Comparison of ENCODE assay signal across 9 mouse cellular contexts in the genomic region with DNA sequence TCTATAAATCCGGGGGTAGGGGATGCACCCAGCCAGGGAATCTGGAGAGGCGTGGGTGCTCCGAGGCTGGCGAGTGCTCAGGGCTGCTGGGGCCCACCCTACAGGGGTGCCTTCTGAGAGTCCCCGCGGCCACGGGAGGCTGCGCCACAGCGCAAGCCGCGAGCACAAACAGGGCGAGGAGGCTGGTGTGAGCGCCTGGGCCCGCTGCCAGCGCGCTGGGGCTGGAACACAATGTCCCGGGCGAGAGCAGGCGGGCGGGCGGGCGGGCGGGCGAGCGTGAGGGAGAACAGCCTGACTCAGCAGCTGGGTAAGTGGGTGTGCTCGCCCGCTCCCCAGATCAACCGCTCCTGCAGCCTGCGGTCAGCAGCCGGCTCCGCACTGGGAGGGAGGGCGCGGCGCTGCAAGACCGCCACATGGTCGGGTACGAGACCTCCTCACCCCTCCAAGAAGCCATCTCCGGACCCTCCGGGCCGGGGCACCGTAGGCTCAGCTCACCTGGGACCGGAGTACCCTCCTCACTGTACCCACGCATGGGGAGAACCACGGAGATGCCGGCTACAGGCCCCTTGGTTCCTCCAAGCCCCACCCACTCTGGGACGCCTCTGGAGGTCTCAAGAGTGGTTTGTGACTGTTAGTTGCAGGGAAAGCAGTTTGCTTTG. TPM values are rescaled to one million over a fixed set of nuclear protein-coding genes. Genes with fewer than 3 reads are reported as not detected.
DNase-seq lines count a peak whose midpoint lies in the region; ATAC-seq and TF ChIP-seq lines count a peak whose summit lies in the region.
"Had no signal": no experiment of that assay in that cellular context is flagged by ENCODE, and none has a peak within 500 bp of the region (broad histone marks: within the 10 kb centered on the region; RNA-seq: fewer than 3 reads in every experiment).

No protein-coding gene starts in this region.

- no peaks in the 10 kb centered on the region for H3K36me3 ChIP-seq in ES-Bruce4 (ENCODE audit: control insufficient read depth, insufficient read depth, low read length, poor library complexity, severe bottlenecking)
- H3K36me3 ChIP-seq in forebrain, embryonic 15.5 days: no peaks in the 10 kb centered on the region
- H3K36me3 ChIP-seq in lung, embryonic 15.5 days: no peaks in the 10 kb centered on the region

- WGBS in forebrain, embryonic 15.5 days: under 1% methylated on average over 46 of the region's 46 CpGs
- under 1% methylated on average over 32 of the region's 46 CpGs for WGBS in lung, embryonic 15.5 days

- peak; percentile 57 for ATAC-seq in forebrain, embryonic 15.5 days (replicated peaks)
- peak; percentile 55 to 56 for ATAC-seq in hematopoietic stem cell, adult 5-6 weeks (replicated peaks in 1 of 2; ENCODE audit: insufficient read depth in 1 of 2, low FRiP score in 2 of 2, low TSS enrichment in 1 of 2, low read depth in 1 of 2, poor library complexity in 2 of 2, severe bottlenecking in 2 of 2)
- peak; percentile 85 for ATAC-seq in lung, embryonic 15.5 days (ENCODE audit: borderline replicate concordance, extremely low read depth, low FRiP score, low TSS enrichment)

- TF ChIP-seq POLR2A in ES-Bruce4 (IDR thresholded peaks at IDR 0.05; ENCODE audit: insufficient read depth, low read length): no peak

- H3K27ac ChIP-seq in ES-Bruce4 (ENCODE audit: insufficient read depth, low read length): no peak overlapping the region
- H3K27ac ChIP-seq in brown adipose tissue, adult 24 weeks (replicated peaks; ENCODE audit: low read depth, low read length): peak overlapping the region; percentile 72
- peak overlapping the region; percentile 83 for H3K27ac ChIP-seq in forebrain, embryonic 15.5 days (replicated peaks)
- H3K27ac ChIP-seq in lung, embryonic 15.5 days: peak overlapping the region; percentile 94

- peak overlapping the region; percentile 71 for H3K9ac ChIP-seq in ES-Bruce4 (ENCODE audit: low read depth, poor library complexity, severe bottlenecking)
- peak overlapping the region; percentile 67 for H3K9ac ChIP-seq in forebrain, embryonic 15.5 days (replicated peaks)
- H3K9ac ChIP-seq in lung, embryonic 15.5 days: peak overlapping the region; percentile 55

- TF ChIP-seq EP300 in ES-Bruce4 (IDR thresholded peaks at IDR 0.05; ENCODE audit: insufficient read depth, low read depth, low read length): no peak

- peak overlapping the region; percentile 98 for H3K4me2 ChIP-seq in forebrain, embryonic 15.5 days (replicated peaks)
- peak overlapping the region; percentile 86 for H3K4me2 ChIP-seq in lung, embryonic 15.5 days

- peak; percentile 92 for DNase-seq in layer of hippocampus, adult 9-11 months
- DNase-seq in ovary, postnatal 36 days (ENCODE audit: low spot score): peak; percentile 91
- peak; percentile 85 for DNase-seq in thymus, postnatal 25 days

- TF ChIP-seq CTCF in ES-Bruce4 (IDR thresholded peaks at IDR 0.05; ENCODE audit: low read depth, low read length): no peak

- peaks cover 2% of the 10 kb centered on the region for H3K4me1 ChIP-seq in ES-Bruce4 (ENCODE audit: control insufficient read depth, insufficient read depth, low read length)
- H3K4me1 ChIP-seq in brown adipose tissue, adult 24 weeks (ENCODE audit: control insufficient read depth, insufficient read depth, insufficient read length, low read length): peaks cover 11% of the 10 kb centered on the region
- peaks cover 25% of the 10 kb centered on the region for H3K4me1 ChIP-seq in forebrain, embryonic 15.5 days
- H3K4me1 ChIP-seq in lung, embryonic 15.5 days: peaks cover 52% of the 10 kb centered on the region

- H3K27me3 ChIP-seq in ES-Bruce4 (ENCODE audit: control insufficient read depth, insufficient read depth, low read length, poor library complexity, severe bottlenecking): no peaks in the 10 kb centered on the region
- 0 out of 2 replicates have a peak, but pooled peaks cover 4% of the 10 kb centered on the region for H3K27me3 ChIP-seq in forebrain, embryonic 15.5 days
- H3K27me3 ChIP-seq in lung, embryonic 15.5 days: peaks cover 4% of the 10 kb centered on the region; the same call in 1 of the 2 replicates

- no peaks in the 10 kb centered on the region for H3K9me3 ChIP-seq in ES-Bruce4 (replicated peaks; ENCODE audit: control insufficient read depth, insufficient read depth, low read length, poor library complexity, severe bottlenecking)
- no peaks in the 10 kb centered on the region for H3K9me3 ChIP-seq in forebrain, embryonic 15.5 days
- H3K9me3 ChIP-seq in lung, embryonic 15.5 days: no peaks in the 10 kb centered on the region

- peak overlapping the region; percentile 49 for H3K4me3 ChIP-seq in ES-Bruce4 (ENCODE audit: low read depth, low read length)
- H3K4me3 ChIP-seq in brown adipose tissue, adult 24 weeks (ENCODE audit: insufficient read depth, low read depth, low read length): peak overlapping the region; percentile 65
- H3K4me3 ChIP-seq in forebrain, embryonic 15.5 days: peak overlapping the region; percentile 56
- H3K4me3 ChIP-seq in lung, embryonic 15.5 days: peak overlapping the region; percentile 45

RNA-seq across cellular contexts. Expression of a gene that starts 0.8 kb away (rescaled TPM):
- 60.2 and 67.1 TPM in 2 replicates for polyA plus RNA-seq in ES-Bruce4 (2011; ENCODE audit: insufficient read depth, insufficient read length, low read depth, missing spikeins)
- 3.9 and 4.1 TPM in 2 replicates for polyA plus RNA-seq in brown adipose tissue, adult 24 weeks (2012; ENCODE audit: insufficient read depth, insufficient read length, missing spikeins)
- 32.8 and 34.6 TPM in 2 replicates for polyA plus RNA-seq in forebrain, embryonic 15.5 days (2015; fragmentation: Nextera tagmentation; extraction: Ambion mirVana)
- 46.6 and 47.5 TPM in 2 replicates for total RNA-seq in hematopoietic stem cell, adult 5-6 weeks (2017)
- 30.7 and 35.1 TPM in 2 replicates for polyA plus RNA-seq in lung, embryonic 15.5 days (2015; fragmentation: Nextera tagmentation; extraction: Ambion mirVana)

RNA-seq across cellular contexts. Expression of a gene that starts 12.5 kb away (rescaled TPM):
- polyA plus RNA-seq in ES-Bruce4 (2011; ENCODE audit: insufficient read depth, insufficient read length, low read depth, missing spikeins): not detected in 2 replicates
- not detected in 2 replicates for polyA plus RNA-seq in brown adipose tissue, adult 24 weeks (2012; ENCODE audit: insufficient read depth, insufficient read length, missing spikeins)
- polyA plus RNA-seq in forebrain, embryonic 15.5 days (2015; fragmentation: Nextera tagmentation; extraction: Ambion mirVana): not detected in 2 replicates
- total RNA-seq in hematopoietic stem cell, adult 5-6 weeks (2017): not detected in 2 replicates
- not detected in 2 replicates for polyA plus RNA-seq in lung, embryonic 15.5 days (2015; fragmentation: Nextera tagmentation; extraction: Ambion mirVana)
- total RNA-seq: heart, adult 18-20 months had no signal

RNA-seq across cellular contexts. Expression of a gene that starts 31.1 kb away (rescaled TPM):
- polyA plus RNA-seq in ES-Bruce4 (2011; ENCODE audit: insufficient read depth, insufficient read length, low read depth, missing spikeins): not detected in 2 replicates
- polyA plus RNA-seq in brown adipose tissue, adult 24 weeks (2012; ENCODE audit: insufficient read depth, insufficient read length, missing spikeins): not detected in 2 replicates
- polyA plus RNA-seq in forebrain, embryonic 15.5 days (2015; fragmentation: Nextera tagmentation; extraction: Ambion mirVana): not detected in 2 replicates
- total RNA-seq in hematopoietic stem cell, adult 5-6 weeks (2017): not detected in 2 replicates
- not detected in 2 replicates for polyA plus RNA-seq in lung, embryonic 15.5 days (2015; fragmentation: Nextera tagmentation; extraction: Ambion mirVana)
- total RNA-seq: heart, adult 18-20 months had no signal

RNA-seq across cellular contexts. Expression of a gene that starts 42.5 kb away (rescaled TPM):
- polyA plus RNA-seq in ES-Bruce4 (2011; ENCODE audit: insufficient read depth, insufficient read length, low read depth, missing spikeins): not detected in 2 replicates
- not detected in 2 replicates for polyA plus RNA-seq in brown adipose tissue, adult 24 weeks (2012; ENCODE audit: insufficient read depth, insufficient read length, missing spikeins)
- polyA plus RNA-seq in forebrain, embryonic 15.5 days (2015; fragmentation: Nextera tagmentation; extraction: Ambion mirVana): not detected in 2 replicates
- total RNA-seq in hematopoietic stem cell, adult 5-6 weeks (2017): not detected in 2 replicates
- polyA plus RNA-seq in lung, embryonic 15.5 days (2015; fragmentation: Nextera tagmentation; extraction: Ambion mirVana): 0.34 and 9.2 TPM in 2 replicates
- total RNA-seq: heart, adult 18-20 months had no signal

RNA-seq across cellular contexts. Expression of a gene that starts 57.4 kb away (rescaled TPM):
- polyA plus RNA-seq in ES-Bruce4 (2011; ENCODE audit: insufficient read depth, insufficient read length, low read depth, missing spikeins): not detected in 2 replicates
- not detected in 2 replicates for polyA plus RNA-seq in brown adipose tissue, adult 24 weeks (2012; ENCODE audit: insufficient read depth, insufficient read length, missing spikeins)
- polyA plus RNA-seq in forebrain, embryonic 15.5 days (2015; fragmentation: Nextera tagmentation; extraction: Ambion mirVana): 5.3 and 6.2 TPM in 2 replicates
- total RNA-seq in hematopoietic stem cell, adult 5-6 weeks (2017): 0.13 TPM in 1 of 2 replicates, not detected in the other
- 0.48 and 0.57 TPM in 2 replicates for polyA plus RNA-seq in lung, embryonic 15.5 days (2015; fragmentation: Nextera tagmentation; extraction: Ambion mirVana)
- total RNA-seq: heart, adult 18-20 months had no signal
